Mouse (Mus musculus): Measurements from ENCODE around the gene Glp2r. TPM values are rescaled to one million over a fixed set of nuclear protein-coding genes. Genes with fewer than 3 reads are reported as not detected.

Glp2r gene
- polyA plus RNA-seq, 1 experiment from 2014 or later, result not detected

- Histone ChIP-seq H3K27ac (no peak overlapping the region), H3K4me3 (replicated peaks) (no peak overlapping the region), H3K9me3 (no peaks in the 10 kb centered on the region), H3K9ac (no peak overlapping the region), H3K27me3 (no peaks in the 10 kb centered on the region), H3K36me3 (replicated peaks) (no peaks in the 10 kb centered on the region), H3K4me2 (no peak overlapping the region), H3K4me1 (no peaks in the 10 kb centered on the region)
- WGBS, result 70% methylated on average over 7 of the region's 7 CpGs
- ATAC-seq (ENCODE audit: low FRiP score), result no peak
Measured at GRCm38 (mm10) chr11:67722399-67723156, 48.4 kb downstream of the Glp2r start.

DNA sequence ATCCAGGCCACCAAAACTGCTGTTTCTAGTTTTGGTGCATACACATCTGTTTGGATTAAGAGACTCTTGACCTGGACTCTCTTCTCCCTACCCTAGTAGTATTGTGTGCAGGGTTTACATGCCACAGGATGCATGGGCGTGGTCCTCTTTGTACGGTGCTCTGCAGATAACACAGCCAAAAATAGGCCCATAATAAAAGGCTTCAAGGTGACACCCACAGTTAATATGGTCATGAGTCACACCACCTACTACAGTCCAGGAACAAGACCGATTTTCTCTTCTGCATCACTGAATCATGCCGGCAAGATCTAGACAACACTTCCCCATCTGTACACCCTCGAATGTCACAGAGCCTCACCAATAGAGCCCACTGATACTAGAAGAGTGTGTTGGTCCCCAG is 49.5 kb downstream of the Glp2r start:
- 91% methylated on average over 5 of the region's 5 CpGs for WGBS

DNA sequence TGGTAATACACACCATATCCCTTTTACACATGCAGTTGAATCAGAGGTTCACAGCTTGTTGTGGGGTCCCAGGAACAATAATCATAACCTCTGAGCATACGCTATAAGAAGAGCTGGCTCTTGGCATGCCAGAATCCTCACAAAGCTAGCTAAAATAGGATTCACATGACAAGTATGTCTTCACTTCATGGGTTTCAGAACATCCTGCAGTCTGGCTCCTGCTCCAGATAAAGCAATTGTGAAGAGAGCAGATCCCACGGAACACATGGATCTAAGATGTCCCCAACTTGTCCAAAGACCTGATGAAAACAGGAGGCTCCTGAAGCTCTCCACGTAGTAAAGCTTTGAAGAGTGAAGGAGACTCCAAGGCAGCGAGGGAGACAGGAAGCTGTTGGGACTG is 55.6 kb downstream of the Glp2r start:
- Histone ChIP-seq H3K4me3 (replicated peaks) (no peak overlapping the region), H3K27ac (no peak overlapping the region), H3K4me2 (no peak overlapping the region), H3K36me3 (replicated peaks) (no peaks in the 10 kb centered on the region), H3K4me1 (no peaks in the 10 kb centered on the region), H3K9ac (no peak overlapping the region), H3K27me3 (no peaks in the 10 kb centered on the region), H3K9me3 (no peaks in the 10 kb centered on the region)
- 88% methylated on average over 4 of the region's 4 CpGs for WGBS
- ATAC-seq (ENCODE audit: low FRiP score), result no peak

More for the DNA sequence above, 49.5 kb downstream of the Glp2r start:
- H3K36me3 ChIP-seq (replicated peaks), result no peaks in the 10 kb centered on the region
- no peaks in the 10 kb centered on the region for H3K9me3 ChIP-seq
- H3K27me3 ChIP-seq, result no peaks in the 10 kb centered on the region
- no peak overlapping the region for H3K4me2 ChIP-seq
- no peak overlapping the region for H3K9ac ChIP-seq
- no peak overlapping the region for H3K27ac ChIP-seq
- no peak for ATAC-seq (ENCODE audit: low FRiP score)
- no peaks in the 10 kb centered on the region for H3K4me1 ChIP-seq
- no peak overlapping the region for H3K4me3 ChIP-seq (replicated peaks)

DNA sequence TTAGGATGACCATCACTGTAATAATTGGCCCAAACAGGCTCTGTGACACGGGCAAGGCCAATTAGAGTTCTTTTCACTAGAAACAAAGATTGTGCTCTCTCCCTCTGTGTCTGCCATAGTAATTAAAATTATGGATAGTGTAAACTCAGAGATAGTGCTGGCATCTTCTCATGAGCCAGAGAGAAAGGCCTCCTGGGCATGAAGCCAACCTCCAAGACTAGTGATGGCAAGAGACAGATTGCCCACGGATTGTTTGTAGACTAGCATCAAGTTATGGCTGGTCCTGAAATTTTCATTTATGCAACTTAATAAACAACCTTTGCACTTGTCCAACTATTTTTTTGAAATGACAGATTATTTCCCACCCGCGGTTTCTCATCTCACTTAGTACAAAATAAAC is 58.0 kb downstream of the Glp2r start:
- WGBS, result 89% methylated on average over 4 of the region's 4 CpGs
- H3K9ac ChIP-seq, result no peak overlapping the region
- H3K27me3 ChIP-seq, result no peaks in the 10 kb centered on the region
- H3K36me3 ChIP-seq (replicated peaks), result no peaks in the 10 kb centered on the region
- no peak overlapping the region for H3K4me2 ChIP-seq
- H3K9me3 ChIP-seq, result no peaks in the 10 kb centered on the region
- no peak overlapping the region for H3K4me3 ChIP-seq (replicated peaks)
- H3K27ac ChIP-seq, result no peak overlapping the region
- no peak for ATAC-seq (ENCODE audit: low FRiP score)
- H3K4me1 ChIP-seq, result no peaks in the 10 kb centered on the region

DNA sequence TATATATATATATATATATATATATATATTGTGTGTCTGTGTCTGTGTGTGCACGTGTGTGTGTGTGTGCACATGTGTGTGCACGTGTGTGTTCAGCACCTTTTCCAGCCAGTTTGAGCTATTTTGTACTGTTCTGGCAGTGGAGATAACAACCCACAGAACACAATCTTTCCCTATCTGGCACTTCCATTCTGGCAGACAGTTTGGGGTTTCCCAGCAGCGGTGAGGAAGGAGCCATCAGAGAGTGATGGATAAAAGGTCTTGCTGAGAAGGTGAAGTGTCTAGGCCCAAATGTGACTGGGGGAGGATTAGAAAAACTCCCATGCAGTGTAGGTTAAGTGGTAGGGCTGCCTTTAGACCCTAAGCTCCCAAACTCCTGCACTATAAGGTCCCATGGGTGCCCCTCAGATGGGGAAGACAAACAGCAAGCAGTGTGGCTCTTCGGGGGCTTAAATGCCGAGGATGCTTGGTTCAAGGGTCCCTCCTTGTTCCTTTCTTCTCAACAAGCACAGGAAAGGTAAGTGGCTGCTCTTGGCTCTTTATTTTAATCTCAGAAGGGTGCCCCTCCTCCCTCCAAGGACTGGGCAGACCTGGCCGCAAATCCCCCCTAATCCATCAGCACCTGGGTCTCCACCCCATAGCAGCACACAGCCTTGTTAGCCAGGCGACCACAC is 76.1 kb downstream of the Glp2r start, which contains the start of gene Rcvrn:
Rcvrn (plus strand) TSS at position 624 of the 674 bp plus-strand sequence.
- Histone ChIP-seq H3K36me3 (replicated peaks) (no peaks in the 10 kb centered on the region), H3K4me1 (no peaks in the 10 kb centered on the region), H3K4me3 (replicated peaks) (no peak within 1 kb of the TSS), H3K4me2 (no peak within 1 kb of the TSS), H3K27ac (no peak within 1 kb of the TSS), H3K9me3 (no peaks in the 10 kb centered on the region), H3K9ac (no peak within 1 kb of the TSS), H3K27me3 (no peaks in the 10 kb centered on the region)
- no peak for ATAC-seq (ENCODE audit: low FRiP score)
- 67% methylated on average over 7 of the region's 7 CpGs for WGBS

DNA sequence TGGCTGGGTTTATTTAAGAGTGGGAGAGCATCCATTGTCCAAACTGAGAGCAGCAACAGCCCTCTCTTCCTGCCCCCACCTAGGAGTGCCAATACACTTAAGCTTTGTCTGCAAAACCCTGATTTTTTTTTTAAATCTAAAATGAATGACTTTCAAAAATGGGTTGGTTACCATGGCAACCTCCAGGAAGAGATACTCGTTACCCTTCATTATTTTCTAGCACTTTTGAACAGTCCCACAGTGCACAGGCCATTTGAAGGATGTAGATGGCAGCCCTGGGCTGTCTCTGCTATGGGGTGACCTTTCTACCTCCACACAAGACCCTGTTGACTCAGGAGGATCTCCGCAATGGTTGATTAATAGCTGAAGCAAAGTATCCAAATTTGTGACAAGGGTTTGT is 84.8 kb downstream of the Glp2r start:
- H3K4me2 ChIP-seq, result no peak overlapping the region
- no peak for ATAC-seq (ENCODE audit: low FRiP score)
- H3K9me3 ChIP-seq, result no peaks in the 10 kb centered on the region
- H3K36me3 ChIP-seq (replicated peaks), result no peaks in the 10 kb centered on the region
- H3K9ac ChIP-seq, result no peak overlapping the region
- H3K4me3 ChIP-seq (replicated peaks), result no peak overlapping the region
- H3K4me1 ChIP-seq, result no peaks in the 10 kb centered on the region
- H3K27ac ChIP-seq, result no peak overlapping the region
- WGBS, result 47% methylated on average over 2 of the region's 2 CpGs
- no peaks in the 10 kb centered on the region for H3K27me3 ChIP-seq

DNA sequence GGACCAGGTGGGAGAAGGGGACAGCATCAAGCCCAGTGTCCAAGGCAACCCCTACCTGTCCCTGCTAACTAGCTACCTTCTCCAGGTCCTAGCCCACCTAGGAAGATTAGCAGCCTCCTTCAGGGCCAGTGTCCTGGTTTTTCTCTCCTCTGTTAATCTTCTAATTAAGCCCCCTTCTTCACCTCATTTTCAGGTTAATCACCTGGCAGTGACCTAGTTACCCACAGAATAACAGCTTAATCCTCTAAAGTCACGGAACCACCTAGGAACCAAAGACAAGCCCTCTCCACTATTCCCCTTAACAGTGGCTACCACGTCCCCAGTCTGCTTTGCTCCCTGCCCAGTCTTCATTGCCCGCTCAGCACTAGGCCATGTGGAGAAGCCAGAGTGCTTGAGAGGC is 89.1 kb downstream of the Glp2r start:
- no peak overlapping the region for H3K9ac ChIP-seq
- no peak overlapping the region for H3K4me2 ChIP-seq
- WGBS, result 81% methylated on average over 3 of the region's 3 CpGs
- no peak overlapping the region for H3K27ac ChIP-seq
- H3K36me3 ChIP-seq (replicated peaks), result no peaks in the 10 kb centered on the region
- no peaks in the 10 kb centered on the region for H3K9me3 ChIP-seq
- no peaks in the 10 kb centered on the region for H3K27me3 ChIP-seq
- no peaks in the 10 kb centered on the region for H3K4me1 ChIP-seq
- ATAC-seq (ENCODE audit: low FRiP score), result no peak
- no peak overlapping the region for H3K4me3 ChIP-seq (replicated peaks)

DNA sequence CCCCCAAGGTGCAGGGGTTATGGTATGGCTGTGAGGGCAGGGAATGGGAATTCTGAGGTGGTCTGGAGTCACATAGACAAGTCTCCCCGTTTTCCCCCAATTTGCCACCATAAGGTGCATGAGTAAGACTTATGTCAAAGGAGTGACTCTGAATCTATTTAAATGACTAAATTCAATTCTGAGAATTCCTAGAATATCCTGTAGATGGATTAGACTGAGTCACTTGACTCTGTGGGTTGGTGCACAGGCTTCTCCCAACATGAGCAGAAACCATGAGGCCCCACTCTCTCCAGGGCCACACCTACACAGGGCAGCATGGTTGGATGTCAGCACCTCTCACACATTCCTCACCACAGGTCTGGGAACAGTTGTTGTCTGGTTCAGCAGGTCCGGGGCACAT is 91.0 kb downstream of the Glp2r start:
- Histone ChIP-seq H3K4me1 (no peaks in the 10 kb centered on the region), H3K27ac (no peak overlapping the region), H3K36me3 (replicated peaks) (no peaks in the 10 kb centered on the region), H3K4me3 (replicated peaks) (no peak overlapping the region), H3K9me3 (no peaks in the 10 kb centered on the region), H3K9ac (no peak overlapping the region), H3K4me2 (no peak overlapping the region), H3K27me3 (no peaks in the 10 kb centered on the region)
- WGBS, result 81% methylated on average over 2 of the region's 2 CpGs
- ATAC-seq (ENCODE audit: low FRiP score), result no peak

DNA sequence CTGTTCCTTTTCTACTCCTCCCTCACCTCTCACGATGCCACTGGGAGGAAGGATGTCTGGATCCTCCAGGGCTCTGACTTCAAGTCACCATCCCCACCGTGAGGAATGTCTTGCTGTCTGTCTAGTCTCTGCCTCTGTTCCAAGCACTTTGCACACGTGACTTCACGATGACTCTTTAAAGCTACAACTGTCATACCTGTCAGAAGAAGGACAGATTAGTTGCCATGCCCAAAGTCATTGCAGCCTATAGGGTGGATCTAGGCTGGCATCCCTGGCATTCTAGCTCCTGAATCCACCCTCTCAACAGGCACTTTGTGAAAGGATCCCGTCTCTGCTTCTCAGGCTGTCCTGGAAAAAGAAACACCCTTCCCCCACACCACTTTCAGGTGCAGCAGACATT is 91.7 kb downstream of the Glp2r start:
- no peak for ATAC-seq (ENCODE audit: low FRiP score)
- H3K4me2 ChIP-seq, result no peak overlapping the region
- H3K36me3 ChIP-seq (replicated peaks), result no peaks in the 10 kb centered on the region
- no peaks in the 10 kb centered on the region for H3K27me3 ChIP-seq
- 79% methylated on average over 5 of the region's 5 CpGs for WGBS
- H3K4me3 ChIP-seq (replicated peaks), result no peak overlapping the region
- no peaks in the 10 kb centered on the region for H3K4me1 ChIP-seq
- no peak overlapping the region for H3K27ac ChIP-seq
- H3K9me3 ChIP-seq, result no peaks in the 10 kb centered on the region
- no peak overlapping the region for H3K9ac ChIP-seq

- peak; percentile 55; the same call in 1 of the 2 replicates for ATAC-seq (ENCODE audit: low FRiP score)
- no peaks in the 10 kb centered on the region for H3K9me3 ChIP-seq
- 61% methylated on average over 12 of the region's 12 CpGs for WGBS
- H3K36me3 ChIP-seq (replicated peaks), result no peaks in the 10 kb centered on the region
- H3K27me3 ChIP-seq, result no peaks in the 10 kb centered on the region
- H3K27ac ChIP-seq, result no peak overlapping the region
- H3K4me1 ChIP-seq, result no peaks in the 10 kb centered on the region
- no peak overlapping the region for H3K4me3 ChIP-seq (replicated peaks)
- no peak overlapping the region for H3K9ac ChIP-seq
- no peak overlapping the region for H3K4me2 ChIP-seq
Measured at GRCm38 (mm10) chr11:67675562-67676540, 95.1 kb downstream of the Glp2r start.

- no peaks in the 10 kb centered on the region for H3K36me3 ChIP-seq (replicated peaks)
- no peak overlapping the region for H3K9ac ChIP-seq
- no peak overlapping the region for H3K4me3 ChIP-seq (replicated peaks)
- no peak for ATAC-seq (ENCODE audit: low FRiP score)
- H3K27ac ChIP-seq, result no peak overlapping the region
- H3K9me3 ChIP-seq, result no peaks in the 10 kb centered on the region
- WGBS, result 80% methylated on average over 5 of the region's 5 CpGs
- no peaks in the 10 kb centered on the region for H3K4me1 ChIP-seq
- H3K4me2 ChIP-seq, result no peak overlapping the region
- H3K27me3 ChIP-seq, result no peaks in the 10 kb centered on the region
Measured at GRCm38 (mm10) chr11:67672140-67672539, 98.8 kb downstream of the Glp2r start.

- H3K27ac ChIP-seq, result no peak overlapping the region
- no peaks in the 10 kb centered on the region for H3K4me1 ChIP-seq
- 96% methylated on average over 6 of the region's 6 CpGs for WGBS
- no peaks in the 10 kb centered on the region for H3K9me3 ChIP-seq
- H3K27me3 ChIP-seq, result no peaks in the 10 kb centered on the region
- no peak overlapping the region for H3K9ac ChIP-seq
- no peak overlapping the region for H3K4me2 ChIP-seq
- no peaks in the 10 kb centered on the region for H3K36me3 ChIP-seq (replicated peaks)
- H3K4me3 ChIP-seq (replicated peaks), result no peak overlapping the region
- ATAC-seq (ENCODE audit: low FRiP score), result no peak
Measured at GRCm38 (mm10) chr11:67670031-67670430, 100.9 kb downstream of the Glp2r start.
